Mouse (Mus musculus): ENCODE results near the gene Tbc1d21.

DNA sequence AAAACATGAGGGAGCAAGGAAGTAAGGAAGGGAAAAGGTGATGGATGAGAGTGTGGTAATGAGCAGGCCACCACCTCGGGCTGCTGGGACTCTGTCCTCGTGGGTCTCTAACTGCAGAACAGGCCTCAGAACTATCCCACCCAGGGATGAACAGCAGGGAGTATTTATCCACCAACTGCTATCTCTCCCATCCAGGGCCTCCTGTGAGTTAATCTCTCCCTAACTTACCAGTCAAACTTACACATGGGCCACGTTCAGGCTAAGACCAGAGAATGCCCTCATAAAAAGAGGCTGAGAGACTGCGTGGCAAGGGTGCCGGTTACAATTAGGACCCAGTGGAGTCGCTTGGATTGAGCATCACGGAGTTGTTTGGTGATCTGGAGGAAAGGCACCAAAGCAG lies 24.3 kb downstream of the Tbc1d21 start:
- TF ChIP-seq CTCF (IDR thresholded peaks at IDR 0.05; ENCODE audit: insufficient read depth, low read depth, low read length) (no peak), POLR2A (IDR thresholded peaks at IDR 0.05; ENCODE audit: insufficient read depth, low read depth, low read length) (no peak)
